9 mouse cellular contexts compared by ENCODE assay signal in genomic region chr2:152818679-152819078, GRCm38 (mm10). TPM values are rescaled to one million over a fixed set of nuclear protein-coding genes. Genes with fewer than 3 reads are reported as not detected.
DNase-seq lines count a peak whose midpoint lies in the region; ATAC-seq and TF ChIP-seq lines count a peak whose summit lies in the region.
"Had no signal": no experiment of that assay in that cellular context is flagged by ENCODE, and none has a peak within 500 bp of the region (broad histone marks: within the 10 kb centered on the region; RNA-seq: fewer than 3 reads in every experiment).

No protein-coding gene starts in this region.

- peak overlapping the region; percentile 60; the same call in 1 of the 2 replicates for H3K27ac ChIP-seq in forebrain, embryonic 13.5 days
- no peak overlapping the region for H3K27ac ChIP-seq in forebrain, embryonic 10.5 days
- peak overlapping the region; percentile 87 for H3K27ac ChIP-seq in left cerebral cortex, adult 2 months
- H3K27ac ChIP-seq in forebrain, embryonic 15.5 days (replicated peaks): no peak overlapping the region

- peaks cover 56% of the 10 kb centered on the region for H3K4me1 ChIP-seq in forebrain, embryonic 13.5 days
- peaks cover 50% of the 10 kb centered on the region for H3K4me1 ChIP-seq in forebrain, embryonic 10.5 days
- H3K4me1 ChIP-seq in forebrain, embryonic 15.5 days: peaks cover 50% of the 10 kb centered on the region

- no peaks in the 10 kb centered on the region for H3K9me3 ChIP-seq in forebrain, embryonic 13.5 days (replicated peaks)
- H3K9me3 ChIP-seq in forebrain, embryonic 10.5 days: no peaks in the 10 kb centered on the region
- H3K9me3 ChIP-seq in forebrain, embryonic 15.5 days: no peaks in the 10 kb centered on the region

- no peak overlapping the region for H3K9ac ChIP-seq in forebrain, embryonic 13.5 days
- no peak overlapping the region for H3K9ac ChIP-seq in forebrain, embryonic 15.5 days (replicated peaks)

- no peak for ATAC-seq in forebrain, embryonic 13.5 days
- no peak for ATAC-seq in forebrain, embryonic 15.5 days (replicated peaks)

- H3K36me3 ChIP-seq in forebrain, embryonic 13.5 days (ENCODE audit: poor library complexity, severe bottlenecking): peaks cover 21% of the 10 kb centered on the region
- H3K36me3 ChIP-seq in forebrain, embryonic 10.5 days (replicated peaks): peaks cover 64% of the 10 kb centered on the region
- peaks cover 7% of the 10 kb centered on the region for H3K36me3 ChIP-seq in forebrain, embryonic 15.5 days

- H3K27me3 ChIP-seq in forebrain, embryonic 13.5 days: no peaks in the 10 kb centered on the region
- no peaks in the 10 kb centered on the region for H3K27me3 ChIP-seq in forebrain, embryonic 10.5 days (ENCODE audit: poor library complexity, severe bottlenecking)
- no peaks in the 10 kb centered on the region for H3K27me3 ChIP-seq in forebrain, embryonic 15.5 days

- H3K4me3 ChIP-seq in forebrain, embryonic 13.5 days: no peak overlapping the region
- H3K4me3 ChIP-seq in forebrain, embryonic 10.5 days: no peak overlapping the region
- H3K4me3 ChIP-seq in left cerebral cortex, adult 2 months: no peak overlapping the region
- H3K4me3 ChIP-seq in forebrain, embryonic 15.5 days: no peak overlapping the region

- no peak for TF ChIP-seq CTCF in left cerebral cortex, adult 2 months (IDR thresholded peaks at IDR 0.05)

- intact Hi-C loops in left cerebral cortex, adult 2 months (cut with DNase I): no loop called here
- intact Hi-C loops in left cerebral cortex, postnatal 10 days (cut with DNase I): no loop called here

- 43% methylated on average over 5 of the region's 5 CpGs for WGBS in forebrain, embryonic 13.5 days
- WGBS in forebrain, embryonic 10.5 days: 58% methylated on average over 5 of the region's 5 CpGs
- WGBS in forebrain, embryonic 15.5 days: 39% methylated on average over 5 of the region's 5 CpGs

- H3K4me2 ChIP-seq in forebrain, embryonic 13.5 days: no peak overlapping the region
- H3K4me2 ChIP-seq in forebrain, embryonic 15.5 days (replicated peaks): no peak overlapping the region

- DNase-seq in forebrain, embryonic 10.5 days (ENCODE audit: extremely low spot score, low spot score): no peak
- DNase-seq in left cerebral cortex, adult 2 months (ENCODE audit: extremely low spot score in 1 of 2, low spot score in 2 of 2): no peak
- no peak for DNase-seq in left cerebral cortex, postnatal 10 days (ENCODE audit: extremely low spot score in 1 of 2, low spot score in 2 of 2)
- DNase-seq in thymus, postnatal 4 days: peak; percentile 13
- no peak for DNase-seq in thymus, postnatal 10 days (ENCODE audit: low spot score in 2 of 2)
- DNase-seq in right cerebral cortex, postnatal 14 days: no peak
- DNase-seq: right cerebral cortex, adult 18-20 months had no signal

RNA-seq across cellular contexts. Expression of gene Bcl2l1, which starts 12.8 kb away (rescaled TPM):
- 155 and 164 TPM in 2 replicates for polyA plus RNA-seq in forebrain, embryonic 13.5 days (2015; fragmentation: Nextera tagmentation; extraction: Ambion mirVana)
- polyA plus RNA-seq in forebrain, embryonic 10.5 days (2016; fragmentation: Nextera tagmentation; extraction: Ambion mirVana): 98.5 and 104 TPM in 2 replicates
- total RNA-seq in left cerebral cortex, adult 2 months (2021): 100 to 1,000 TPM; 133 to 135 TPM
- total RNA-seq in left cerebral cortex, postnatal 10 days (2021): 100 to 1,000 TPM; 118 to 123 TPM
- 179 and 183 TPM in 2 replicates for polyA plus RNA-seq in forebrain, embryonic 15.5 days (2015; fragmentation: Nextera tagmentation; extraction: Ambion mirVana)

RNA-seq across cellular contexts. Expression of gene Tpx2, which starts 29.1 kb away (rescaled TPM):
- polyA plus RNA-seq in forebrain, embryonic 13.5 days (2015; fragmentation: Nextera tagmentation; extraction: Ambion mirVana): 102 and 103 TPM in 2 replicates
- polyA plus RNA-seq in forebrain, embryonic 10.5 days (2016; fragmentation: Nextera tagmentation; extraction: Ambion mirVana): 162 and 163 TPM in 2 replicates
- total RNA-seq in left cerebral cortex, adult 2 months (2021): 1 to 10 TPM; 2.5 to 3.0 TPM
- total RNA-seq in left cerebral cortex, postnatal 10 days (2021): 1 to 10 TPM; 4.3 to 5.0 TPM
- 50.6 and 51.1 TPM in 2 replicates for polyA plus RNA-seq in forebrain, embryonic 15.5 days (2015; fragmentation: Nextera tagmentation; extraction: Ambion mirVana)

Comparison
In these comparisons a context has a peak if more than half of its experiments do, and no peak if none do; other contexts are left out.
1. H3K27ac ChIP-seq: peak in forebrain, embryonic 13.5 days (single experiment) and left cerebral cortex, adult 2 months (single experiment); none in forebrain, embryonic 10.5 days (single experiment) and forebrain, embryonic 15.5 days (single experiment).